Mouse (Mus musculus): ENCODE measurements at regions not wholly inside any gene's neighbourhood (a gene's known extent, or its start where the extent isn't known, plus 50 kb on each side); places are given as distances from the start of the nearest gene placed in this dataset.

GRCm38 (mm10) chrX:61046700-61047099 lies 138.7 kb downstream of the Cdr1 start:
- intact Hi-C loops (cut with DNase I): loop anchor here (5.0 kb wide), 1 partner anchor 554 kb away; no protein-coding TSS in a partner anchor

GRCm38 (mm10) chrX:61043147-61043546 lies 142.2 kb downstream of the Cdr1 start:
- intact Hi-C loops (cut with DNase I): no loop called here
